Mouse (Mus musculus): ENCODE results near the gene 1700024G13Rik. TPM values are rescaled to one million over a fixed set of nuclear protein-coding genes. Genes with fewer than 3 reads are reported as not detected.
"Not testable (repeated sequence)": the region's sequence is repeated elsewhere in the genome, so short reads cannot be mapped to it uniquely, and the experiment has no call there.

1700024G13Rik gene
- total RNA-seq, 2 experiments from 2014 or later: not detected

DNA sequence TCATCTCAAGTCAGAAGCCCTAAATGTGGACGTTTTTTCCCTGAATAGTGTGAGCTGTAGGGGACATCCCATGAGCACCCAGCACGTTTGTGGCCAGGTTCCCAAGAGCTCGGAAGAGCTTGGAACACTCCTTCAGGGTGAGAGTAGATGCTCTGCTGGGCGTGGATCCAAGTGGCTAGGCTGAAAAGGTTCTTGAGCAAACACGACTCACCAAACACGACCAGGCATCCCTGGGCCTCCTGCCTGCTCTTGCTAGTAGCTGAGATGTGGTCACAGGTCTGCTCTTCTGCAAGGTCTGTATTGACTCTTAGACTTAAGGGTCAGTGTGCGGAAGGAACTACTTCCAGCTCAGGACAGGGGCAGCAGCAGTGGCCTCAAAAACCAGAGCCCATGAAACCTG is 18.4 kb downstream of the 1700024G13Rik start:
- intact Hi-C loops (cut with DNase I): no loop called here
- no peak overlapping the region for H3K4me3 ChIP-seq
- no peak overlapping the region for H3K27ac ChIP-seq
- TF ChIP-seq CTCF (IDR thresholded peaks at IDR 0.05): no peak
- no peak for DNase-seq (ENCODE audit: extremely low spot score in 1 of 2, low spot score in 2 of 2)

DNA sequence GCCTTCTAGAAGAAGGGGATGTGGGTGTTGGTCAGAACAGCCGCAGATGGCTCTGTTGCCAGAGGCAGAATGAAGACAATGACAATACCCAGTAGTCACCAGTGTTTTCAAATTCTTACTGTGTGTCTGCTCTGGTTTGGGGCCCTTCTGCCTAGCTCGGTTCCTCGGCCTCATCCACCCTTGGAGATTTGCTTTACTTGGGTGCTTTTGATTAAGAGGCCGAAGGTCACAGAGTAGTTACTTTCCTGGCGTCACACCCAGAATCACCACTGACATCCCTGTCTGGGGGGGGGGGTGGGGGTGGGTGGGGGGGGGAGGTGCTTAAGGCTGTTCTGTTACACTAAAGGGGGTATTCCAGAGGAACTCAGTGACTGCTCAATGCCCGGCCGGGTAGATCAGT is 23.8 kb downstream of the 1700024G13Rik start:
- Histone ChIP-seq H3K4me3 (no peak overlapping the region), H3K27ac (no peak overlapping the region)
- intact Hi-C loops (cut with DNase I): no loop called here
- no peak for DNase-seq (ENCODE audit: extremely low spot score in 1 of 2, low spot score in 2 of 2)
- TF ChIP-seq CTCF (IDR thresholded peaks at IDR 0.05): no peak

GRCm38 (mm10) chr14:32351181-32351920 is 36.8 kb downstream of the 1700024G13Rik start:
- intact Hi-C loops (cut with DNase I): not testable (repeated sequence)

GRCm38 (mm10) chr14:32347307-32347706 is 40.9 kb downstream of the 1700024G13Rik start:
- intact Hi-C loops (cut with DNase I): no loop called here
- Histone ChIP-seq H3K4me3 (no peak overlapping the region), H3K27ac (no peak overlapping the region)
- TF ChIP-seq CTCF (IDR thresholded peaks at IDR 0.05): no peak
- DNase-seq (ENCODE audit: extremely low spot score in 1 of 2, low spot score in 2 of 2): no peak

More at GRCm38 (mm10) chr14:32351181-32351920, 36.8 kb downstream of the 1700024G13Rik start:
- DNase-seq (ENCODE audit: extremely low spot score in 1 of 2, low spot score in 2 of 2); H3K27ac ChIP-seq; H3K4me3 ChIP-seq: not testable (repeated sequence)

- TF ChIP-seq CTCF (IDR thresholded peaks at IDR 0.05): no peak; the same call in 1 of the 2 replicates
- H3K4me3 ChIP-seq: no peak overlapping the region
- no peak for DNase-seq (ENCODE audit: extremely low spot score in 1 of 2, low spot score in 2 of 2)
- no peak overlapping the region for H3K27ac ChIP-seq
- intact Hi-C loops (cut with DNase I): no loop called here
These were observed 43.5 kb downstream of the 1700024G13Rik start for GRCm38 (mm10) chr14:32344694-32345093.

- Histone ChIP-seq H3K27ac (no peak overlapping the region), H3K4me3 (no peak overlapping the region)
- intact Hi-C loops (cut with DNase I): no loop called here
- no peak for TF ChIP-seq CTCF (IDR thresholded peaks at IDR 0.05)
- no peak for DNase-seq (ENCODE audit: extremely low spot score in 1 of 2, low spot score in 2 of 2)
These were observed 44.0 kb downstream of the 1700024G13Rik start for GRCm38 (mm10) chr14:32344176-32344575.

- no peak for DNase-seq (ENCODE audit: extremely low spot score in 1 of 2, low spot score in 2 of 2)
- no peak overlapping the region for H3K4me3 ChIP-seq
- intact Hi-C loops (cut with DNase I): no loop called here
- H3K27ac ChIP-seq: no peak overlapping the region
- no peak for TF ChIP-seq CTCF (IDR thresholded peaks at IDR 0.05)
These were observed 46.4 kb downstream of the 1700024G13Rik start for GRCm38 (mm10) chr14:32341823-32342222.

GRCm38 (mm10) chr14:32336547-32336946 is 51.6 kb downstream of the 1700024G13Rik start:
- intact Hi-C loops (cut with DNase I): no loop called here
- no peak for DNase-seq (ENCODE audit: extremely low spot score in 1 of 2, low spot score in 2 of 2)
- no peak for TF ChIP-seq CTCF (IDR thresholded peaks at IDR 0.05)

DNA sequence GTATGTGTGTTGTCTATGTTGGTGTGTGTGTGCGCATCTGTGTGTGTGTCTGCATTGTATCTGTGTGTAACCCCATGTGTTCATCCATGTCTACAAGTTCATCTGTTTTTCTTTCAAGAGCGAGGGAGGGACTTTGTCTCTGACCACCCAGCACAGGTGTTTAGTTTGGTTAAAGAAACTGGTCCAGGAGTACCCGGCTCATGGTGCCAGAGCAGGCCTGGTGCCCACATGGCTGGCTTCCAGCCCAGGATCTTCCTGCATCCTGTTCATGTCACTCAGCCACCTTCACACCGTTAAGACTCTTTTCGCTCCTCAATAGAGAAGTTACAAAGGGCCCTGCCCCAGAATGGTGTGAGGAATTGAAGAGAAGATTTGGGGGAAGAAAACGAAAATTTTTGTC is 52.2 kb downstream of the 1700024G13Rik start:
- no peak overlapping the region for H3K4me3 ChIP-seq
- intact Hi-C loops (cut with DNase I): no loop called here
- no peak for DNase-seq (ENCODE audit: extremely low spot score in 1 of 2, low spot score in 2 of 2)
- no peak for TF ChIP-seq CTCF (IDR thresholded peaks at IDR 0.05)
- no peak overlapping the region for H3K27ac ChIP-seq

More at GRCm38 (mm10) chr14:32336547-32336946, 51.6 kb downstream of the 1700024G13Rik start:
- Histone ChIP-seq H3K4me3 (no peak overlapping the region), H3K27ac (no peak overlapping the region)

DNA sequence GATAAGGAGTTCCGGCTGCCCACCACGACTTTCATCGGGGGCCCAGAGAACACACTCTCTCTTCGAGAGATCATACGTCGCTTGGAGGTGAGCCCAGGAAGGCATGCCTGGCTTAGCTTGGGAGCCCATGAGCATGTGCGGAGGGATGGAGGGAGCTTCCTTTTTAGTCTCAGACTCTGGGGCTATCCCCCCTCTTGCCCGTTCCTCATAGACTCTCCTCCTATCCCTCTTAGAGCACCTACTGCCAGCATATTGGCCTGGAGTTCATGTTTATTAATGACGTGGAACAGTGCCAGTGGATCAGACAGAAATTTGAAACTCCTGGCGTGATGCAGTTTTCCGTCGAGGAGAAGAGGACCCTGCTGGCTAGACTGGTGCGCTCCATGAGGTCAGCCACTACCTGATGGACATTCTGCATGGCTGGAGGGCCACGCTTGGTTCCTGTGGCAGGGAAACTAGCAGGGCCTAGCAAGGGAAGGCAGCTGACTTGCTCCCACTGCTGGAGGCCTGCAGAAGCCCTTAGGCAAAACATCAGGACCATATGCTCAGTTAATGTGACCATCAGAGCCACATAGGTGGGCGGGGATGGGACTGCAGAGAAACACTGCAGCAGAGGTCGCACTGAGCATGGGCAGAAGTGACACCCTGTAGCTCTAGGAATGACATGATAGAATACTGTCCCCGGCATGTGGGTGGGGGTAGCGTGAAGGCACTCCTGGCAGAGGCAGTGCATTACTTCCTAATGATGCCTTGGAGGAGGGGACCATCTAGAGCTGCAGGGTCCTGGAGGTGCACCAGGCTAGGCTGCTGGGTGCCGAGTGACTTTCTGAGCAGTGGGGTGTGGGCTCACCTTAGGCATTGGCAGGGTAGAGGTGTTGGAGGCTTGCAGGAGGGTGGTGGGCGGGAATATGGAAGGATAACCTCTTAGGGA is 55.4 kb downstream of the 1700024G13Rik start:
- no peak for DNase-seq (ENCODE audit: extremely low spot score in 1 of 2, low spot score in 2 of 2)
- intact Hi-C loops (cut with DNase I): no loop called here
- no peak overlapping the region for H3K27ac ChIP-seq
- TF ChIP-seq CTCF (IDR thresholded peaks at IDR 0.05): no peak
- H3K4me3 ChIP-seq: no peak overlapping the region

- Histone ChIP-seq H3K27ac (no peak overlapping the region), H3K4me3 (no peak overlapping the region)
- intact Hi-C loops (cut with DNase I): no loop called here
- no peak for TF ChIP-seq CTCF (IDR thresholded peaks at IDR 0.05)
- no peak for DNase-seq (ENCODE audit: extremely low spot score in 1 of 2, low spot score in 2 of 2)
These were observed 60.8 kb downstream of the 1700024G13Rik start for GRCm38 (mm10) chr14:32327366-32327765.

Other genes starting within 250 kb of the 1700024G13Rik start
- gene Msmb, start 246.4 kb downstream of the 1700024G13Rik start, total RNA-seq (2021): not detected
- gene Ncoa4, start 228.5 kb downstream of the 1700024G13Rik start, total RNA-seq (2021): 10 to 100 TPM; 83.6 to 98.8 TPM
- 10 to 100 TPM; 56.1 to 75.8 TPM for gene Timm23, start 186.5 kb downstream of the 1700024G13Rik start, total RNA-seq (2021)
- gene Parg, start 186.4 kb downstream of the 1700024G13Rik start, total RNA-seq (2021): 10 to 100 TPM; 42.5 to 42.8 TPM
- gene Ogdhl, start 66.4 kb downstream of the 1700024G13Rik start, total RNA-seq (2021): 100 to 1,000 TPM; 110 to 114 TPM
- 1 to 10 TPM in 1 of 2 experiments, under 1 TPM in 1; 0.77 to 1.1 TPM for gene Slc18a3, start 76.5 kb upstream of the 1700024G13Rik start, total RNA-seq (2021)
- 1 to 10 TPM in 1 of 2 experiments, under 1 TPM in 1; 0.25 to 1.4 TPM for gene Chat, start 77.6 kb upstream of the 1700024G13Rik start, total RNA-seq (2021)
- gene Ercc6, start 125.1 kb upstream of the 1700024G13Rik start, total RNA-seq (2021): 10 to 100 TPM; 21.5 to 23.3 TPM
- gene Prrxl1, start 211.0 kb upstream of the 1700024G13Rik start, total RNA-seq (2021): not detected